Mouse (Mus musculus) megakaryocyte, embryonic 14.5 days (primary cell): ENCODE data around the gene Morn3. TPM values are rescaled to one million over a fixed set of nuclear protein-coding genes. Genes with fewer than 3 reads are reported as not detected.

Experiments
- H3K27me3 ChIP-seq: replicated peaks from 2 replicates; pipeline ENCODE3; 2012; ENCODE audit warnings: inconsistent platforms
- H3K36me3 ChIP-seq: replicated peaks from 2 replicates; pipeline ENCODE3; 2012; ENCODE audit warnings: low read length, inconsistent platforms, mixed read lengths
- H3K4me1 ChIP-seq: 2 replicates; pipeline ENCODE4 v1.6.1; 2012; ENCODE audit warnings: inconsistent platforms
- H3K4me3 ChIP-seq: replicated peaks from 2 replicates; pipeline ENCODE3; 2012; ENCODE audit warnings: moderate library complexity, mild to moderate bottlenecking, inconsistent platforms
- H3K9me3 ChIP-seq: 2 replicates; pipeline ENCODE4 v1.6.1; 2012; ENCODE audit warnings: inconsistent platforms
- FLI1 ChIP-seq: IDR thresholded peaks from 2 replicates; pipeline ENCODE4 v1.6.1; 2012; ENCODE audit warnings: low read length, inconsistent platforms, mixed read lengths
- GATA1 ChIP-seq: IDR thresholded peaks from 3 replicates; pipeline ENCODE4 v1.6.1; 2012; ENCODE audit warnings: mixed read lengths, low read length, inconsistent platforms, borderline replicate concordance
- polyA plus RNA-seq: library from polyadenylated mRNA; stranded (reverse); fragments of >175 nt; gene quantifications from 2 replicates; pipeline ENCODE4 v1.2.3, GENCODE M21; 2012; ENCODE audit warnings: low replicate concordance; ENCODE audit not compliant: insufficient read depth

The Morn3 gene
- polyA plus RNA-seq, 1 experiment, result not detected

DNA sequence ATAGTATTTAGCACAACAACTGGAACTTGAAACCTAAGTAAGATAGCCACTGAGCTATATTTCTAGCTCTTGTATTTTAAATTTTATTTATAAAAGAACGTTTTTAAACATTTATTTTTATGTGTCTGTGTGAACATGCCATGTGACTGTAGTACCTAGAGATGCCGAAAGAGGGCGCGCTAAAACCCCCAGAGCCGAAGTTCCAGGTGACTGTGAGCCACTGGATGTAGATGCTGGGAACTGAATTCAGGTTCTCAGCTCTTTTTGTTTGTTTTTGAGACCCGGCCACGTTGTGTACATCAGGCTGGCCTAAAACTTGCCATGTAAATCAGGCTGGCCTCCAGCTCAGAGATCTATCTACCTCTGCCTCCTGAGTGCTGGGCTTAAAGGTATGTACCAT, 3.0 kb downstream of the Morn3 start:
- H3K4me3 ChIP-seq, result no peak overlapping the region
- peaks cover 61% of the 10 kb centered on the region for H3K4me1 ChIP-seq
- H3K36me3 ChIP-seq, result no peaks in the 10 kb centered on the region
- no peaks in the 10 kb centered on the region for H3K9me3 ChIP-seq
- no peak for TF ChIP-seq FLI1
- no peak for TF ChIP-seq GATA1
- H3K27me3 ChIP-seq, result no peaks in the 10 kb centered on the region

DNA sequence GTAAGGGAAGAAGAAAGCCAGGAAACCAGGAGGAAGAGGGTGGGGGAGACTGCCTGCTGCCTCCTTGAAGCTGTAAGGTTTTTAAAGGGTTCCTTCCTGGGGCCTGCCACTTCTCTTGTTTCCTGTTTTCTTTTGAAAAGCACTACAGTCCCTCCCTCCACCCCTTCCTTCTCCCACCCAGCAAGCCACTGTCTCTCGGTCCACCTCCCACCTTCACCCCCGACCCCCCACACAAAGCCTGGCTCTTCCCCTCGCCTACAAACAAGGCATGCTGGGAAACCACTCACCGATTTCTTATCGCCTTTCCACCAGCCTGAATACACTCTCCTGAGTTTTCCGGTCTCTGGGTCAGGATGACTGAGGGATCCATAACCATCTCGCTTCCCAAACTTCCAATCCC, 6.0 kb downstream of the Morn3 start:
- TF ChIP-seq GATA1, result no peak
- TF ChIP-seq FLI1, result no peak
- Histone ChIP-seq H3K27me3 (no peaks in the 10 kb centered on the region), H3K4me1 (peaks cover 61% of the 10 kb centered on the region), H3K4me3 (peak overlapping the region; percentile 83), H3K9me3 (no peaks in the 10 kb centered on the region), H3K36me3 (no peaks in the 10 kb centered on the region)

DNA sequence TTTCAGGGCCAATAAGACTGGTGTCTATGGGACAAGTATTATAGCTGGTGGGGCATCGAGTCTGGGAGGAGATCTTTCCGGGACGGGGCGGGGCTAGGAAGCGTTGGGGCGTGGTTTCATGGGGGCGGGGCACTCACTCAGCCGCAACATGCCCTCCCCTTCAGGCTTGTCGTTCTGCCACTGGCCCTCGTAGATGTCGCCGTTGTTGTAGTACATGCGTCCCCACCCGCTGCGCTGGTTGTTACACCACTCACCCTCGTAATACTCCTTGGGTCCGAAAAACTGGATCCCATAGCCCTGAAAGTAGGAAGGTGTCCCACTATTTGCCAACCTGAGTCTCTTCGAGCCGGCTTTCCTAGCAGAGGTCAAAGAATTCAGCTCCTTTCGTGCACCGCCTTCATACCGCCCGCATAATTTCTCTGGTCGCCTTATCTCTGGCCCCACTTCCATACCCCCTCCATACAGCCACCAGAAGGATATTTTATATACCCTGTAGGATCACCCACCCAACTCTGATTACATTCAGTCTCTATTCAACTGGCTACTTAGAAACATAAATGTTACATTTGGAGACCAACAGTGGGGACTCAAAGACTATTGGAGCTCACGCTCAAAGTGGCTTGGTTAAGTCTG, 7.6 kb downstream of the Morn3 start:
- peaks cover 68% of the 10 kb centered on the region for H3K4me1 ChIP-seq
- no peaks in the 10 kb centered on the region for H3K9me3 ChIP-seq
- TF ChIP-seq GATA1 (no peak), FLI1 (no peak)
- no peaks in the 10 kb centered on the region for H3K36me3 ChIP-seq
- H3K4me3 ChIP-seq, result peak overlapping the region; percentile 90
- H3K27me3 ChIP-seq, result no peaks in the 10 kb centered on the region

DNA sequence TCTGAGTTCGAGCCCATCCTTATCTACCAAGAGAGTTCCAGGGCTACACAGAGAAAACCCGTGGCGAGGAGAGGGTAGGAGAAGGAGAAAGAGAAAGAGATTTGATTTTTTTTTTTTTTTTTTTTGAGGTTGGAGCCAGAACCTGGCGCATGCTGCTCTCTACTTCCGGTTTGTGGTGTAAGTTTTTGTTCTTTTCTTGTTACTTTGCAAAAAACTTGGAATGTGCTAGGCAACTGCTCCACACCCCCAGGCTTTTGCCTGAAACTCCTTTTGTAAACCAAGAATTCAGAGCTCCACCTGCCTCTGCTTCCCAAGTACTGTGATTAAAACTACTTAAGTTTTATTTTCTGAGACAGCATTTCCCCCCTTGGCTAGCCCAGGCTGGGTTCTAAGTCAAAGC, 8.7 kb downstream of the Morn3 start:
- peaks cover 7% of the 10 kb centered on the region for H3K36me3 ChIP-seq
- peaks cover 77% of the 10 kb centered on the region for H3K4me1 ChIP-seq
- no peaks in the 10 kb centered on the region for H3K9me3 ChIP-seq
- no peaks in the 10 kb centered on the region for H3K27me3 ChIP-seq
- H3K4me3 ChIP-seq, result no peak overlapping the region
- TF ChIP-seq GATA1, result no peak
- no peak for TF ChIP-seq FLI1

DNA sequence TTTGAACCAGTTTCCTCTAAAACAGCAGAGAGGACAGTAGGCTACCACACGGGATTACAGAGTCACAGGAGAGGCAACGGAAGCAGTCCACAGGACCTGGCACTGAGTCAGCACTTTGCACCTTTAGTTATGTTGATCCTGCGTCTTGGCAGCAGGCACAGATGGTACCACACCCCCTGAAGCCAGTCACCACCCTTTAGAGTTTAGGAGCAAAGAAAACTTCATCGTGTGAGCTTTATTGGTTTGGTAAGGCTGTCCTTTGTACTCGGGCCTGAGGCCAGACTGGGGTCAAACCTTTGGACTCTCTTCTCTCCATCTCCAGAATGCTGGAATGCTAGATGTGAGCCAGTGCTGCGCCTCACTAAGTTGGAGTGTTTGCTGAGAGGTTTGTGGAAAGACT, 11.3 kb downstream of the Morn3 start:
- Histone ChIP-seq H3K4me1 (peaks cover 64% of the 10 kb centered on the region), H3K9me3 (no peaks in the 10 kb centered on the region), H3K27me3 (no peaks in the 10 kb centered on the region), H3K4me3 (peak overlapping the region; percentile 42), H3K36me3 (peaks cover 29% of the 10 kb centered on the region)
- TF ChIP-seq GATA1, result no peak
- no peak for TF ChIP-seq FLI1

DNA sequence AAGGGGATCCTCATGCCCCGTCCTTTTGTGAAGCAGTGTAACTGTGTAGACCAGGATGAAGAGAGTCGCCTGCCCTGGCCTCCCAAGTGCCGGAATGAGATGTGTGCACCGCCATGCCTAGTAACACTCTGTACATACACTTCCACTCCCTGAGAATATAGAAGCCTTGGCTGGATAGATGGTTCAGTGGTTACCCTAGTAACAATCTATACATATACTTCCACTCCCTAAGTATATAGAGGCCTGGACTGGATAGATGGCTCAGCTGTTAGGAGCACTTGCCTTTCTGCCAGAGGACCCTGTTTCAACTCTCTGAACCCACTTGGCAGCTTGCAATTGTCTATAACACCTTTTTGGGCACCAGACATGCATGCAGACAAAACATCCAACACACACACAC, 11.7 kb downstream of the Morn3 start:
- no peak for TF ChIP-seq GATA1
- TF ChIP-seq FLI1, result no peak
- H3K4me3 ChIP-seq, result no peak overlapping the region
- no peaks in the 10 kb centered on the region for H3K9me3 ChIP-seq
- H3K4me1 ChIP-seq, result peaks cover 59% of the 10 kb centered on the region
- H3K36me3 ChIP-seq, result peaks cover 34% of the 10 kb centered on the region
- no peaks in the 10 kb centered on the region for H3K27me3 ChIP-seq

DNA sequence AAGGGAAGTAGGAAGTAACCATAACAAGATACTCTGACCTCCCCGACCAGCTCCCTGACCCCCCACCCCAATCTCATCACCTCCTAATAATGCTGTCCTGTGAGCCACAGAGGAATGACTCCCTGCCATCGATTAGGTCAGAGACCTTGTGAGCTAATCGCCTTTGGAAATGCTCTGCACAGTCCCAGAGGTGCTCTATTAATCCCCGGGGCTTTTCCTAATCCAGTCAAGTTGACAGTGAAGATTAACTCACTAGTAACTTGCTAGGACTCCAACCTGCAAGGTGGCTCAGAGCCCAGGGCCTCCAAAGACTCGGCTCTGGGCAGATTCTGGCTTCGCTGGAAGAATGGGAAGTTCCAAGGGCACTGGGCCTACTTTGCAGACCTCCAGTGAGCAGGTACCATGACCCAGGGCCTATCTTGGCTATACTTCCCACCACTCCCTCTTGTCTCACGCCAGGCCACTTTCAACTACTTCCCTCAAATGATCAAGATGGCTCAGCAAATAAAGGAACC, 13.1 kb downstream of the Morn3 start:
- H3K9me3 ChIP-seq, result no peaks in the 10 kb centered on the region
- peaks cover 59% of the 10 kb centered on the region for H3K4me1 ChIP-seq
- peaks cover 48% of the 10 kb centered on the region for H3K36me3 ChIP-seq
- TF ChIP-seq GATA1, result no peak
- TF ChIP-seq FLI1, result no peak
- no peak overlapping the region for H3K4me3 ChIP-seq
- no peaks in the 10 kb centered on the region for H3K27me3 ChIP-seq

DNA sequence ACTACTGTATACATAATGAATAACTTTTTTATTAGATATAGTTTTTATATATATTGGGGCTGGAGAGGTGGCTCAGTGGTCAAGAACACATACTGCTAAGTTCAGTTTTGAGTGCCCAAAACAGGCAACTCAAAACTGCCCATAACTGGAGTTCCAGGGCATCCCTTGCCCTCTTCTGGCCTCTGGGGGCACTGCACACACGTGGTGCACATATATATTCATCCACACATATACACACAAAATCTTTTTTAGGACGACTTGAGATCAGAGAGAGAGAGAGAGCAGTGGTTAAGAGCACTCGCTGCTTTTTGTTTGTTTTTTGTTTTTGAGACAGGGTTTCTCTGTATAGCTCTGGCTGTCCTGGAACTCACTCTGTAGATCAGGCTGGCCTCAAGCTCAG, 15.5 kb downstream of the Morn3 start:
- H3K4me1 ChIP-seq, result peaks cover 55% of the 10 kb centered on the region
- no peaks in the 10 kb centered on the region for H3K27me3 ChIP-seq
- no peak for TF ChIP-seq FLI1
- TF ChIP-seq GATA1, result no peak
- H3K9me3 ChIP-seq, result no peaks in the 10 kb centered on the region
- H3K4me3 ChIP-seq, result no peak overlapping the region
- peaks cover 71% of the 10 kb centered on the region for H3K36me3 ChIP-seq

DNA sequence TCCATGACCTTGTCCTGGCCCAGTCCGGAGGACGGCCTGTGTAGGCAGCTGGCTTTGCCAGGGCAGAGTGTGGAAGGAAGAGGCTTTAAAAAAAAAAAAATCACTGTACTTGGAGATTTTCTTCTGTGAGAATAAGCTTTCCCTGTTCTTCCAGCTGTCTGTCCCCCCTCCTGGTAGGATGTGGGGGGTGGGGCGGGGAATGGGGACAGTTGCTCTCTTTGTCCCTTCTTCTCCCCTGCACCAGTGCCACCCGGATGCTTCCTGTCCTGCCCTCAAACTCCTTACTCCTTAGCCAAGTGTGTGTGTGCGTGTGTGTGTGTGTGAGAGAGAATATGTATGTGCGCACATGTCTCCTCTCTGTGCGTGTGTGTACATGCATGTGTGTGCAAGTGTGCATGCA, 17.1 kb downstream of the Morn3 start:
- TF ChIP-seq GATA1 (no peak), FLI1 (no peak)
- no peaks in the 10 kb centered on the region for H3K9me3 ChIP-seq
- no peak overlapping the region for H3K4me3 ChIP-seq
- peaks cover 58% of the 10 kb centered on the region for H3K4me1 ChIP-seq
- H3K36me3 ChIP-seq, result peaks cover 85% of the 10 kb centered on the region
- no peaks in the 10 kb centered on the region for H3K27me3 ChIP-seq

DNA sequence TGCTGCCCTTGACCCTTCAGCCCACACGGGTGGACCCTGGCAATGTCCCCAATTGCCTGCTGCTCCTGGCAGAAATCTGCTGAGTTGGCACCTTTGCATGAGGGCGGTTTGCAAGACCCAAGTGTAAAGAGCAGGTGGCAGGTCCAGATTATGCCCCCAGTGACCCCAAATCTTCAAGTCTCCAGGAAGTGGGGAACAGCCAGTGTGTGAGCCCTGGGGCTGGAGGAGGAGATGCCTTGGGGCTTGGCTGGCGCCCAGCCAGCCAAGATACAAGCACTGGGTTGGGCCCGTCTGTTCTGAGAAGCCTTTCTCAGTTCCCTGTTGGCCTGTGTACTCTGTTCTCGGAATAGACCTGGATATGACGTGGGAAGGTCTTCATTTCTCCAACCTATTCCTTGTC, 19.4 kb downstream of the Morn3 start:
- Histone ChIP-seq H3K9me3 (no peaks in the 10 kb centered on the region), H3K4me3 (peak overlapping the region; percentile 21), H3K27me3 (no peaks in the 10 kb centered on the region), H3K4me1 (peaks cover 64% of the 10 kb centered on the region), H3K36me3 (peaks cover 91% of the 10 kb centered on the region)
- TF ChIP-seq GATA1 (no peak), FLI1 (no peak)
